Mouse (Mus musculus): ENCODE results near the gene Nup133.

Gene Nup133

DNA sequence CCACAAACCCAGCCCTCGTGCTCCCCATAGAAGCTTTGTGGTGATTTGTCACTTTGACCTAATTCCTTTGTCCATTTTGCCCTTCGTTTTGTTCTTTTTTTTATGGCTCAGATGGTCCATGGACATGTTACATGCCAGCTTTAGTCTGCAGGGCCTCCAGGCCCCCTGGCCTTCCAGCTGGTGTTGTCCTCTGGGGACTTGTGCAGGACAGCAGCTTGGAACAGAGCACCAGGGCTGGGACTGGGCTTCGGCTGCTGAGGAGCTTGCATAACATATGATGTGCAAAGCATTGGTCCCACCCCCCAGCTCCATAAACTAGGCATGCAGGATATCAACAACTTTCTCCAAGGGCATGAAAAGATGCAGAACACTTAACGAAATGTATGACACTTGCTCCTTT is 59.3 kb downstream of the Nup133 start:
- DNase-seq (ENCODE audit: extremely low read depth, low read depth), result no peak

DNA sequence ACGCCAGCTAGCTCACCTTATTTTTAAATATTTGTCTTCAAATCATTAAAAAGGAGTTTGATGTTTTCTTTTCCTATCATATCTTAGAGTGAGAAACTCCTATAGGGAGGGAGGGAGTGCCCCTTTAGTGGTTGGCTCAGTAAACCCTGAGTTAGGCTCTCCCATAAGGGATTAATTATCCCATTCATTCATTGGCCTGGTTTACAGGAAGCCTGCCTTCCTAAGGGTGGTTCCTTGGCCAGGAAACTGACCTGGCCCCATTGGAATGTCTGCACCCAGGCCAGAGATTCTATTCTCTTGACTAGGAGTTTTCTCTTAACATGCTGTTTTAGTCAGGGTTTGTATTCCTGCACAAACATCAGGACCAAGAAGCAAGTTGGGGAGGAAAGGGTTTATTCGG is 61.1 kb downstream of the Nup133 start:
- DNase-seq (ENCODE audit: extremely low read depth, low read depth), result no peak

- no peak for DNase-seq (ENCODE audit: extremely low read depth, low read depth)
These were observed 61.9 kb downstream of the Nup133 start for GRCm38 (mm10) chr8:123887163-123887562.

DNA sequence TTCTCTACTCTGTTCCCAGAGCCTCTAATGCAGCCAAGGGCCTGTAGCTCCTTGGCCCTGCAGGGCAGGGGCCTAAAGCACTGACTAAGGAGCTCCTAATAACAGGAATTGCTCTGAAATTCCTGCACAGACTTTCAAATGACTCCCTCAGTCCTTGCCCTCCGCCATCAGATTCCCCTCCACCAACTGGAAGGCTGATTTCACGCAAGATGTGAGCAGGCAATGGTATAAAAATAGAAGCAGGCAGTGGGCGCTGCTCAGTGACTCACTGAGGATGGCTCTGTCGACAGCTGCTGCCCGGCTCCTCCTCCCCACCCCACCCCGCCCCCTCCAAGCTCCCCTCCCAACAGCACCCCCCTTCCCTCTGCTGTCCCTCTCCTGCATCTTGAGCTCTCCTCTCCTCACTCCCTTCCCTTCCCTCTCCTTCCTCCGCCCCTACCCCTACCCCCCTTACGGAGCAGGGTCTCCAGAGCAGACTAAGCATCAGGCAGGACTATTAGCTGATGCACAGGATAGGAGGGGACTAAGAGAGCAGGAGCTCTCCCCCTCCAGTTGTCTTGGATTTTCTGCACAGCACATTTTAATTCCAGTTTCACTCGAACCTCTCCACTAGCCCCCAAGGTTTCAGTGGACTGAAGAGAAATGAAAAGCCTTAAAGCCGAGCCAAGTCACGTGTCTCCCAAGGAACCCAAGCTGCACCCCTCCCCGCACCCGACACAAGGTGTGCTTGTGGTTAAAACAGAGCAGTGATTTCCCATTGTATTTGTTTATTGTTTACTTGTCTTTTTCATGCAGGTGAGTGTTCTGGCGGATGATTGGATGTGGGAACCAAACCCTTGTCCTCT is 64.1 kb downstream of the Nup133 start:
- no peak for DNase-seq (ENCODE audit: extremely low read depth, low read depth)

GRCm38 (mm10) chr8:123883094-123883493 is 66.0 kb downstream of the Nup133 start:
- no peak for DNase-seq (ENCODE audit: extremely low read depth, low read depth)

DNA sequence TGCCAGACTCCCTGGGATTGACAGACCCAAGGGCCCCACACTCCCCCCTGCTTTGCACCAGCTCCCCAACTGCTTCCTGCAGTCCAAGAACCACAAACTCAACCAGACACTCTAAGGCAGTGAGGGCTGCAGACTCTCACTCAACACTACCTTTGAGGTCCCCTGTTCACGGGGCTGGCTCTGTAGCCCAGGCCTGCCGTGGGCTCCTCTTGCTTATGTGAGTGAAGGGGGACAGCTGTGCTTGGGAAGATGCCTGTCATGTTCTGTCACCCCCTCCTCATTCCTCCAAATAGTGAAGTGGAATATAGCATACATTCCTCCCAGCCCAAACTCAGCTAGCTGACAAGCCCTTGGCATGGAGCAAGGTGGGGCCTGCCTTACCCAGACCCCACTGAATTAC is 66.7 kb downstream of the Nup133 start:
- no peak for DNase-seq (ENCODE audit: extremely low read depth, low read depth)

GRCm38 (mm10) chr8:123880821-123881350 is 68.2 kb downstream of the Nup133 start:
- DNase-seq (ENCODE audit: extremely low read depth, low read depth), result no peak

GRCm38 (mm10) chr8:123880271-123880670 is 68.8 kb downstream of the Nup133 start:
- DNase-seq (ENCODE audit: extremely low read depth, low read depth), result no peak

DNA sequence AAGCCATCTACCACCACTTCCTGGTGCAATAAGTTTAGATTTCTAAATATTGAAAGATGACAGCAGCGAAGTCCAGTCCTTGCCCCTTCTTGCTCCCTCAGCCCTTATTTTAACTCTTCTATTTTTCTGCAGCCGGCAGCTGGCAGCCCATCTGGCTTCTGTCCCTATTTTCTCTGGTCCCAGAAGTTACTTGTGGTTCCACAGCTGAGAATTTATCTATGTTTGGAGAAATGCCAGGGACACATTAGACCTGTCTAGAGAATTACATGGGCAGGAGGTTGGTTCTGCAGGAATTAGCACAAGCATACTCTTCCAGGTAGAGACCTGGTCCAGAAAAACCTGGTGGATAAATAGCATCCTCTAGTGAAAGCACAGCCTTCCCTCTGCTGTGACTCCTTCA is 71.2 kb downstream of the Nup133 start:
- no peak for DNase-seq (ENCODE audit: extremely low read depth, low read depth)

GRCm38 (mm10) chr8:123874324-123874723 is 74.7 kb downstream of the Nup133 start:
- no peak for DNase-seq (ENCODE audit: extremely low read depth, low read depth)

- no peak for DNase-seq (ENCODE audit: extremely low read depth, low read depth)
These were observed 75.7 kb downstream of the Nup133 start for GRCm38 (mm10) chr8:123873364-123873763.

- no peak for DNase-seq (ENCODE audit: extremely low read depth, low read depth)
These were observed 77.0 kb downstream of the Nup133 start for GRCm38 (mm10) chr8:123872048-123872447.

- no peak for DNase-seq (ENCODE audit: extremely low read depth, low read depth)
These were observed 82.1 kb downstream of the Nup133 start for GRCm38 (mm10) chr8:123866971-123867370.

DNA sequence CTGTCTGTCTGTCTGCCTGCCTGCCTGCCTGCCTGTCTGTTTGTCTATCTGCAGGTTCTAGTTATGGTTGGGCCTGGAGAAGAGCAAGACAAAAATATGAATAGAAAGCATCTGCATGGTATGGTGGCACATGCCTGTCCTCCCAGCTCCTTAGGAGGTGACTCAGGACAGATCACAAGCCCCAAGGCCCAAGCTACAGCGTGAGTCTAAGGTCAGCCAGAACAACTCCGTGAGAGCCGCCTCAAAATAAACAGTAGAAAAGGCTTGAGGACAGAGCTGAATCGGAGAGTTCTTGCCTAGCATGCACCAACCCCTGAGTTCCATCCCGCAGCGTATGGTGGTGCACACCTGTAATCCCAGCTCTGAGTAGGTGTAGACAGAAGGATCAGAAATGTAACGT is 83.3 kb downstream of the Nup133 start:
- DNase-seq (ENCODE audit: extremely low read depth, low read depth), result no peak

- no peak for DNase-seq (ENCODE audit: extremely low read depth, low read depth)
These were observed 88.7 kb downstream of the Nup133 start for GRCm38 (mm10) chr8:123860386-123860785.

DNA sequence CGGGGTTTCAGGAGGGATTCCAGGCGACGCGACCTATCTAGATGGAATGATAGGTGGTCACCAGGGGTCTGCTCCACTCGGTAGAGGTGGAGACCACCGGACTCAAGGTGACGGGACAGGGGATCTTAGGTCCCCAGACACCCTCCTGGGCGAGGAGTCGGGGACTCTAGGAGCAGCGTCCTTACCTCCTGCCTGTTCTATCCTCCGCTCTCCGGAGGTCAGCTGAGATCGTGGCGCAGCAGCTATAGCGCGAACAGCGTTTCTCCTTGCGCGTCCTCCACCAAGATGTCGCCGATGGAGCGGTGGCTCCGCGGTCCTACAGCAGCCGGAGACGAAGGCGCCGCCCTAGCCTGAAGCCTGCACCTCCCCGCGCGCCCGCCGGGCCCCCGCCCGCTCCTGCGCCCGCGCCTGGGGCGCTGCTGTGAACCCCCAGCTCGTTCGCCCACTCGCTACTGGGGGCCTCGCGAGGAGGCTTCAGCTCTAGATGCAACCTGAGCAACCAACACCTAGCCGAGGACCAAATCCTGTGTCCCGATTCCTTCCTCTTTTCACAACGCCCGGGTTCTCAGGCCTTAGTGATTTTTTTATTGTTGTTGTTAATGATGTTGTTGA is 89.3 kb downstream of the Nup133 start, which contains the start of gene Ccsap:
Ccsap (minus strand) TSS at position 562 of the 612 bp plus-strand sequence.
- DNase-seq (ENCODE audit: extremely low read depth, low read depth), result no peak

DNA sequence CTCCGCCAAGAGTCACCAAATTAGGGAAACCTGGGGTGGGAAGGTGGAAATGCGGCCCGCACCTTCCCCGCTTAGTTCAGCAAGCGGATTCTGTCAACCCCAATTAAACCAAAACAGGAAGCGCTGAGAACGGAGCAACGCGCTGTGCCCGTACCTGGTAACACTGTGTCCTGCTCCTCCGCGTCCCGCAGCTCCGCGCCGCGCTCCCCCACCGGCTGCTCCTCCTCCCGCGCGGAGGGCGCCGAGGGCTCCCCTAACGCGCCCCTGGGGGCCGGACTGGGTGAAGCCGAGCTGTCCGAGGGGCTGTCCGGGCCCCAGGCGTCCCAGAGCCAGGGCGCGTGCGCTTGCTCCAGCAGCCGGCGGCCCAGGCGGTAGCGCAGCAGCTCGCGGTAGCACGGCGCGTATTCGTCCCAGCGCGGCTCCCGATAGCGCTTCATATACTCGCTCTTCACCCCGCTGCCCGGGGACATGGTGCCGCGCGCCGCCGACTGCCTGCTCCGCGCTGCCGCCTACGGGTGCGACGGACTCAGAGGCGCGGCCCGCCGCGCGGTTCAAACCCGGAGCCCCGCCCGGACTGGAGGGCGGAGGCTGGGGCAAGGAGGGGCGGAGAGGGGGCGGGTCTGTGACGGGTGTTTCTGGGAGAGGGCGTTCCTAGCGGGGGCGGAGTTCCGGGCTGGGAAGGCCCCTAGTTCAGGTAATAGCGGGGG is 90.0 kb downstream of the Nup133 start:
- DNase-seq (ENCODE audit: extremely low read depth, low read depth), result peak; percentile 66

DNA sequence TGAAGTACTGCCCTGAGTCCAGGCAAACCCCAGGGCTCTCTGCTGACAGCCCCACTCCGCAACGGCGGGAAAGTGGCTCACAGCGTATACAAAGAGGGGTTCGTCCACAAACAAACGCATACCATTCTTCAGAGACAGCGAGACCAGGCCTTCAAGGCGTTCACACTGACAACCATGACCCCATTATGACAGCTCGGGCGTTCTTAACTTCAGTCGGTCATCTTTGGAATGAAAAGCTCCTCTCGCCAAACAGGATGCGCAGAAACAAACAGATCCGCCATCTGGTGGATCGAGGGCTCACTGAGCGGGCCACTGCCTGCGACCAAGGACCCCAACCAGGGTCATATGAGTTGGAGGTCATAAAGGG is 90.5 kb downstream of the Nup133 start:
- DNase-seq (ENCODE audit: extremely low read depth, low read depth), result no peak

GRCm38 (mm10) chr8:123857361-123857760 is 91.7 kb downstream of the Nup133 start:
- DNase-seq (ENCODE audit: extremely low read depth, low read depth), result no peak

- DNase-seq (ENCODE audit: extremely low read depth, low read depth), result no peak
These were observed 94.2 kb downstream of the Nup133 start for GRCm38 (mm10) chr8:123854733-123855475.

DNA sequence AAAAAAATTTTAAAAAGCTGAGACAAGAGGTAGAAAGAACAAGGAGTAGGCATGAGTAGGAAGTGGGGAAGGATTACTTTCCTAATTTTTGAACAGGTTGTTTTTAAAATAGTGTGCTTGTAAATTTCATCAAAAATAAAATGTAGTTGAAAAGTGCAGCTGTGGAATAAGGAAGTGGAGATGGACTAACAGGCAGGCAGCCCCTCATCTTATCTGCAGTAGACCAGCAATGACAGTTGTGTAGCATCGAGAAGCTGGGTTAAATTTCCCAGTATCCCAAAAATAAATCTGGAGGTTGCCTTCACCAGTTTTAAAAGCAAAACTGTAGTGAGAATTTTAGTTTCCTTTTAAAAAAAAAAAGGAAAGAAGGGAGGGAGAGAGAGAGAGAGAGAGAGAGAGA is 94.8 kb downstream of the Nup133 start:
- DNase-seq (ENCODE audit: extremely low read depth, low read depth), result peak; percentile 52

All from MEL-GATA-1-ER (cell line).